Mouse (Mus musculus) retina, postnatal 1 day (tissue): ENCODE data around the gene Hopx.

ENCODE experiments used
- DNase-seq: peaks from one replicate; pipeline ENCODE4 v3.0.0-alpha.2; 2012

The Hopx gene

GRCm38 (mm10) chr5:77131879-77132278 is 17.0 kb upstream of the Hopx start:
- DNase-seq = no peak

GRCm38 (mm10) chr5:77130310-77131020 is 15.5 kb upstream of the Hopx start:
- DNase-seq = no peak

GRCm38 (mm10) chr5:77129907-77130306 is 15.0 kb upstream of the Hopx start:
- DNase-seq = no peak

- DNase-seq = no peak
Observed at GRCm38 (mm10) chr5:77128854-77129253, 13.9 kb upstream of the Hopx start.

GRCm38 (mm10) chr5:77126415-77126968 is 11.6 kb upstream of the Hopx start:
- DNase-seq = no peak

- no peak for DNase-seq
Observed at GRCm38 (mm10) chr5:77124817-77125283, 9.9 kb upstream of the Hopx start.

- no peak for DNase-seq
Observed at GRCm38 (mm10) chr5:77124165-77124564, 9.2 kb upstream of the Hopx start.

- peak; percentile 44 for DNase-seq
Observed at GRCm38 (mm10) chr5:77123597-77123996, 8.7 kb upstream of the Hopx start.

GRCm38 (mm10) chr5:77122254-77123192 is 7.6 kb upstream of the Hopx start:
- peak; percentile 92 for DNase-seq

- DNase-seq = no peak
Observed at GRCm38 (mm10) chr5:77120701-77121100, 5.8 kb upstream of the Hopx start.

- DNase-seq = no peak
Observed at GRCm38 (mm10) chr5:77119475-77120422, 4.8 kb upstream of the Hopx start.

- no peak for DNase-seq
Observed at GRCm38 (mm10) chr5:77115732-77116131, 811 bp upstream of the Hopx start.

GRCm38 (mm10) chr5:77113773-77114172 is 1.1 kb downstream of the Hopx start:
- no peak for DNase-seq

GRCm38 (mm10) chr5:77112066-77112465 is 2.9 kb downstream of the Hopx start:
- peak; percentile 68 for DNase-seq

GRCm38 (mm10) chr5:77109814-77110213 is 5.1 kb downstream of the Hopx start:
- DNase-seq = no peak

- DNase-seq = no peak
Observed at GRCm38 (mm10) chr5:77108806-77109205, 6.1 kb downstream of the Hopx start.

- no peak for DNase-seq
Observed at GRCm38 (mm10) chr5:77107146-77107822, 7.6 kb downstream of the Hopx start.

- no peak for DNase-seq
Observed at GRCm38 (mm10) chr5:77102522-77103365, 12.2 kb downstream of the Hopx start.

- no peak for DNase-seq
Observed at GRCm38 (mm10) chr5:77100691-77101090, 14.2 kb downstream of the Hopx start.

- DNase-seq = no peak
Observed at GRCm38 (mm10) chr5:77099997-77100380, 14.9 kb downstream of the Hopx start.
